In the genomic region with DNA sequence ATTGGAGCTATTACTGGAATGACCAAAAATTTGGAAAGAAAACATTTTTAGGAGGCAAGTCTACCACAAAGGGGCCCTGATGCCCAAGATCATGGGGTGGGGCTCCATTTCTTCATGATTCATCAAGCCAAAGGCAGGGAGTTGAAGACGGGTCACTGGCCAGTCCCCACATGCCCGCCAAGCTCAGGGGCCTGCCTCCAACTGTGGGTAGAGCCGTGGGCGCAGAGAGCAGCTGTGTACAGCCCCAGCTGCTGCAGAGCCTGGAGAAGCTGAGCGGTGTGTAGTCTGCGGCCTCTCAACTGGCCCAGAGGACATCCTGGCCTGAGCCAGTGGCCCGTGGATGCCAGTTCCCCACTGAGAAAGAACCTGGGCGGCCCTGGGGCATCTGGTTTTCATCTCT, we compare ENCODE assay signal across 16 mouse cellular contexts. TPM values are rescaled to one million over a fixed set of nuclear protein-coding genes. Genes with fewer than 3 reads are reported as not detected.
"Had no signal": no experiment of that assay in that cellular context is flagged by ENCODE, and none has a peak within 500 bp of the region (broad histone marks: within the 10 kb centered on the region; RNA-seq: fewer than 3 reads in every experiment).

No protein-coding gene starts in this region.

- H3K36me3 ChIP-seq: kidney, embryonic 15.5 days; limb, embryonic 12.5 days; liver, embryonic 13.5 days; lung, embryonic 15.5 days; midbrain, embryonic 12.5 days had no signal

- H3K4me3 ChIP-seq: kidney, embryonic 15.5 days; limb, embryonic 12.5 days; liver, embryonic 13.5 days; lung, embryonic 15.5 days; midbrain, embryonic 12.5 days had no signal

- ATAC-seq: liver, postnatal 0 days; midbrain, embryonic 16.5 days had no signal

- H3K27ac ChIP-seq: kidney, embryonic 15.5 days; limb, embryonic 12.5 days; liver, embryonic 13.5 days; lung, embryonic 15.5 days; midbrain, embryonic 12.5 days had no signal

- H3K4me1 ChIP-seq: kidney, embryonic 15.5 days; liver, embryonic 13.5 days; lung, embryonic 15.5 days; midbrain, embryonic 12.5 days had no signal

- H3K4me2 ChIP-seq: kidney, embryonic 15.5 days; limb, embryonic 12.5 days; liver, embryonic 13.5 days; lung, embryonic 15.5 days; midbrain, embryonic 12.5 days had no signal

- H3K9me3 ChIP-seq: kidney, embryonic 15.5 days; limb, embryonic 12.5 days; liver, embryonic 13.5 days; lung, embryonic 15.5 days; midbrain, embryonic 12.5 days had no signal

- H3K9ac ChIP-seq: kidney, embryonic 15.5 days; limb, embryonic 12.5 days; liver, embryonic 13.5 days; liver, postnatal 0 days; lung, embryonic 15.5 days; midbrain, embryonic 12.5 days had no signal

- H3K27me3 ChIP-seq: kidney, embryonic 15.5 days; lung, embryonic 15.5 days; midbrain, embryonic 12.5 days had no signal

- DNase-seq: kidney, adult 2 months; kidney, postnatal 14 days; liver; liver, embryonic 13.5 days; liver, postnatal 0 days; right cerebral cortex, adult 18-20 months; right cerebral cortex, postnatal 25 days; thymus, postnatal 4 days had no signal

RNA-seq across cellular contexts. Expression of gene Runx3, which starts 24.8 kb away (rescaled TPM):
- total RNA-seq: layer of hippocampus, postnatal 25 days; left cerebral cortex, postnatal 25 days had no signal
- polyA plus RNA-seq: midbrain, embryonic 12.5 days; midbrain, embryonic 16.5 days; neural tube, embryonic 14.5 days had no signal
